Mouse (Mus musculus) intestine, postnatal 0 days (tissue): ENCODE data around the gene Wdr20. TPM values are rescaled to one million over a fixed set of nuclear protein-coding genes. Genes with fewer than 3 reads are reported as not detected.

ENCODE experiments used
- ATAC-seq: fragments of 200-750 bp; cut with Nextera tagmentation; 2 replicates; pipeline ENCODE4 v1.8.0; 2017; ENCODE audit warnings: mild to moderate bottlenecking, moderate TSS enrichment, moderate library complexity
- H3K27ac ChIP-seq: fragments of 300-500 bp; sonication (generic); 2 replicates; pipeline ENCODE4 v1.5.1; 2014; ENCODE audit warnings: mild to moderate bottlenecking, low read depth, low read length, moderate library complexity
- H3K27me3 ChIP-seq: fragments of 300-500 bp; sonication (generic); replicated peaks from 2 replicates; pipeline ENCODE4 v1.6.1; 2014; ENCODE audit warnings: low read length, mixed read lengths; ENCODE audit not compliant: control insufficient read depth, insufficient read depth
- H3K36me3 ChIP-seq: fragments of 300-500 bp; sonication (generic); 2 replicates; pipeline ENCODE4 v1.6.1; 2014; ENCODE audit warnings: mild to moderate bottlenecking, moderate library complexity; ENCODE audit not compliant: control insufficient read depth, insufficient read depth
- H3K4me1 ChIP-seq: fragments of 300-500 bp; sonication (generic); replicated peaks from 2 replicates; pipeline ENCODE4 v1.6.1; 2014; ENCODE audit warnings: antibody characterized with exemption, low read length, mixed read lengths; ENCODE audit not compliant: control insufficient read depth, insufficient read depth
- H3K4me2 ChIP-seq: fragments of 300-500 bp; sonication (generic); replicated peaks from 2 replicates; pipeline ENCODE4 v1.6.1; 2014; ENCODE audit warnings: low read depth, mild to moderate bottlenecking, moderate library complexity
- H3K4me3 ChIP-seq: fragments of 300-500 bp; sonication (generic); 2 replicates; pipeline ENCODE4 v1.5.1; 2014; ENCODE audit warnings: low read depth, low read length
- H3K9ac ChIP-seq: fragments of 300-500 bp; sonication (generic); 2 replicates; pipeline ENCODE4 v1.6.1; 2014; ENCODE audit warnings: mild to moderate bottlenecking, low read depth, low read length
- H3K9me3 ChIP-seq: fragments of 300-500 bp; sonication (generic); 2 replicates; pipeline ENCODE4 v1.6.1; 2016; ENCODE audit warnings: mixed run types; ENCODE audit not compliant: control insufficient read depth
- CTCF ChIP-seq: sonication (generic); IDR thresholded peaks from 2 replicates; pipeline ENCODE4 v1.5.1; 2016; ENCODE audit warnings: low read depth, mild to moderate bottlenecking, control low read depth, antibody characterized with exemption, moderate library complexity
- WGBS: fragments of 180-500 bp; shearing (Covaris S2); extraction: QIAGEN DNeasy Blood & Tissue Kit; methylation state at CpG from one replicate; pipeline ENCODE4 v1.1.7; 2014; 5-methylcytosine and 5-hydroxymethylcytosine counted together
- polyA plus RNA-seq: library from polyadenylated mRNA; unstranded; fragments of >200 nt; fragmentation: Nextera tagmentation; extraction: Ambion mirVana; gene quantifications from 2 replicates; pipeline ENCODE4 v1.2.1, GENCODE M21; 2015

Gene Wdr20
- polyA plus RNA-seq, 1 experiment from 2014 or later, result 12.3 TPM

DNA sequence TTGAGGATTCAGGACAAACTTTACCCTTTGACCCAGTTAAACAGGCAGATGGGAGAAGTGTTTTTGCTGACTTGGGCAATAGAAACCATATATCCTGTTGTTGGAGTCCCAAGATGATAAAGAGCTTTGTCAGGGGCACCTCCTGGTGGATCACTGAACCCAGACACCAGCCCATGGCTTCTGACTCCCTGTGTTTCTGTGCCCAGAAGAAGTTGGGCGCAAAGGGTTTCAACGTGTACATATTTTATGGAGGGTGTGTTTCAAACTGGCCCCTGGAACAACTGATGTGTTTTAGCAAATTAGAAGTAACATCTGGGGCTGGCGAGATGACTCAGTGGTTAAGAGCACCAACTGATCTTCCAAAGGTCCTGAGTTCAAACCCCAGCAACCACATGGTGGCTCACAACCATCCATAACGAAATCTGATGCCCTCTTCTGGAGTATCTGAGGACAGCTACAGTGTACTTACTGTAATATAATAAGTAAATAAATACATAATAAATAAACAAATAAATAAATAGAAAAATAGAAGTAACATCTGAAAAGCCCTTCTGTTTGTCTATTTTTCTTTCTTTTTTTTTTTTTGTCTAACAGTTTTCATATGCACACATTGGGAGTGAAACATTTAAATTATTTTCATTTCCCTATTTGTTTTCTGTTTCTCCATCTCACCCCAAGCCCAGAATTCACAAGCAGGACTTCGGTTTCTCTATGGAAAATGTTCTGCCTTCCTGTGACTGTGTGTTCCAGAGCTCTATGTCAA is 104.2 kb downstream of the Wdr20 start:
- Histone ChIP-seq H3K9me3 (no peaks in the 10 kb centered on the region), H3K4me3 (no peak overlapping the region), H3K27ac (no peak overlapping the region), H3K36me3 (no peaks in the 10 kb centered on the region), H3K4me2 (no peak overlapping the region), H3K9ac (no peak overlapping the region), H3K27me3 (no peaks in the 10 kb centered on the region), H3K4me1 (peaks cover 8% of the 10 kb centered on the region; the same call in 1 of the 2 replicates)
- no peak for TF ChIP-seq CTCF
- no peak for ATAC-seq
- WGBS, result 69% methylated on average over 5 of the region's 5 CpGs

DNA sequence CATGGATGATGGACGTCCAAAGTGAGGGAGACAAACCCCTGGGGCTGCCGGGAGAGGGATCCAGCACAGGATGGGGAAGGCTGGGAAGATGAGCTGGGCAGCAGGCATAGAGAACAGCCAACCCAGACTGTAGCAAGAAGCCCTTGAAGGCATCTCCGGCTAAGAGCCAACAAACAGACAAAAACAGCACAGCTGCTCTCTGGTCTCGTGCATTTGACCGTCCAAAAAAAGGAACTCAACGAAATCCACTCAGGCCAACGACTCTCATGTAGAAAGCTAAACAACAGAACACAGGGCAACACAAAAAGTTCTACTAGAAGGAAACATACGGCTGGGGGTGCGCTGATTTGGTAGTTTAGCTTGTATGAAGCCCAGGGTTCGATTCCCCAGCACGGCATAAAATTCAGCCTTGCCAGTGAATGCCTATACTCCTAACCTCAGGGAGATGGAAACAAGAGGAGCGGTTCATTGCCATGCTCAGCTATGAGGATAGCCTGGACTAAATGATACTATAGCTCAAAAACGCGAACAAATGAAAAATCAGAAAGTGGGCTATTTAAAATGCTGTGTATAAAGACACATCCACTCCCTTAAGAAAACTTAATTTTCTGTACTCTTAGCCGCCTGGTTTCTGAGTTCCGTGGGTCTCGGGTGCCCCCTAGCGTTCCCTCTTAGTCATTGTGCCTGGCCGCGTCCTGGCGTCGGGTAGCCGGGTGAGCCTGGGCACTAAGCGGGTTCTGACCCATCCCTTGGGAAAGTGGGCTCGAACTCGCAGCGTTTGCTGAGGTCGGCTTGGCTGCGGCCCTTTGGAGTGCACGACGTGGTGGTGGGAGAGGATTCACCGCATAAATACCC is 105.7 kb downstream of the Wdr20 start:
- 19% methylated on average over 32 of the region's 32 CpGs for WGBS
- Histone ChIP-seq H3K4me2 (peak overlapping the region; percentile 72), H3K9me3 (no peaks in the 10 kb centered on the region), H3K4me1 (peaks cover 8% of the 10 kb centered on the region; the same call in 1 of the 2 replicates), H3K9ac (0 out of 2 replicates have a peak overlapping the region, but pooled peaks have one; percentile 58), H3K4me3 (peak overlapping the region; percentile 61), H3K36me3 (no peaks in the 10 kb centered on the region), H3K27me3 (no peaks in the 10 kb centered on the region), H3K27ac (no peak overlapping the region)
- peak; percentile 95 for TF ChIP-seq CTCF
- ATAC-seq, result 0 out of 2 replicates have a peak, but pooled peaks have one; percentile 29

DNA sequence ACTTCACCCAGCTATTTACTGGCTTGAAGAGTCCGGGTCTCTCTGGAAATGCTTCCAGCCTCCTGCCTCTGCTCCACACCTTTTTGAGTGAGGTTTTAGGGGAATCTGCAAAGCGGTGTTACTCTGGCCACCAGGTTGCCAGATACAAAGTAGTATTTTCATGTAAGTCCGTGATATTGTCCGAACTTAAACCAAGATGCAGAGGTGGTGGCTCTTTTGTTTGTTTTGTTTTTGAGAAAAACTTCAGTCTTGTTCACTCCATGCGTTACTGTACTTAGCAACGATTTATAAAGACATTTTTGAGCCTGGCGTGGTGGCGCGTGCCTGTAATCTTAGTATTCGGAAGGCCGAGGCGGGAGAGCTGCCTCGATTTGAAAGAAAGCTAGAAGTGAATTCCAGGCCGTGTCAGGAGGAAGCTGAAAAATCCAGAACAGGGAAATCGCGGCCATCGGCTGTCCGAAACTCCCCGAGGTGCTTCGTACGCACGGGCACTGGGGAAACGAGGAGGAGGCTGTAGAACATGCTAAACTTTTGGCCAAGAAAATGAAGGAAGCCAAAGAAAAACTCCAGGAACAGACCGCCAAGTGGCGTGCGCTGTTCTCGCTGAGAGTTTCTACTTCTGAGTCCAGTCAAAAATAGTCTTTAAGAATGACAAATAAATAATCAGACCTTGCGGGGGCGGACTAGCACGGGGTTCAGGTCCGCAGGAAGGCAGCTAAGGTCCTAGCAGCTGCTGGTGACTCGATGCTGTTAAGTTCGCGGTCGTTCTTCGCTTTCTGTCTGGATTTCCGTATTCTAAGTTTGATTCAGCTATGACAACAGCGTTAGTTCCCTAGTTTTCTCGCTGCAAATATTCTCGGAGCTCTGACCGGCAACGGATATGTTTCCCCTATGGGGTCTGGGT is 106.7 kb downstream of the Wdr20 start:
- Histone ChIP-seq H3K4me1 (peaks cover 8% of the 10 kb centered on the region; the same call in 1 of the 2 replicates), H3K4me3 (peak overlapping the region; percentile 61), H3K9me3 (no peaks in the 10 kb centered on the region), H3K36me3 (no peaks in the 10 kb centered on the region), H3K4me2 (peak overlapping the region; percentile 72), H3K27ac (peak overlapping the region; percentile 74), H3K9ac (peak overlapping the region; percentile 58), H3K27me3 (no peaks in the 10 kb centered on the region)
- TF ChIP-seq CTCF, result peak; percentile 24
- under 1% methylated on average over 42 of the region's 42 CpGs for WGBS
- ATAC-seq, result peak; percentile 29

GRCm38 (mm10) chr12:110845131-110845880 is 107.6 kb downstream of the Wdr20 start:
- TF ChIP-seq CTCF, result no peak; the same call in 1 of the 2 replicates
- H3K9ac ChIP-seq, result peak overlapping the region; percentile 58
- peak overlapping the region; percentile 72 for H3K4me2 ChIP-seq
- H3K4me3 ChIP-seq, result peak overlapping the region; percentile 61
- WGBS, result under 1% methylated on average over 36 of the region's 36 CpGs
- no peaks in the 10 kb centered on the region for H3K36me3 ChIP-seq
- no peaks in the 10 kb centered on the region for H3K9me3 ChIP-seq
- peaks cover 8% of the 10 kb centered on the region; the same call in 1 of the 2 replicates for H3K4me1 ChIP-seq
- peak overlapping the region; percentile 77 for H3K27ac ChIP-seq
- ATAC-seq, result peak; percentile 83
- no peaks in the 10 kb centered on the region for H3K27me3 ChIP-seq

GRCm38 (mm10) chr12:110846191-110846765 is 108.5 kb downstream of the Wdr20 start:
- ATAC-seq, result no peak
- 0 out of 2 replicates have a peak overlapping the region, but pooled peaks have one; percentile 77 for H3K27ac ChIP-seq

More at GRCm38 (mm10) chr12:110846191-110846765, 108.5 kb downstream of the Wdr20 start:
- Histone ChIP-seq H3K9ac (peak overlapping the region; percentile 47; the same call in 1 of the 2 replicates), H3K4me2 (peak overlapping the region; percentile 72), H3K9me3 (no peaks in the 10 kb centered on the region), H3K36me3 (no peaks in the 10 kb centered on the region), H3K27me3 (no peaks in the 10 kb centered on the region), H3K4me3 (peak overlapping the region; percentile 61; the same call in 1 of the 2 replicates), H3K4me1 (peaks cover 11% of the 10 kb centered on the region)
- 70% methylated on average over 6 of the region's 6 CpGs for WGBS
- TF ChIP-seq CTCF, result no peak
